Mouse (Mus musculus): ENCODE data around the gene Tbcel.

- no peak for TF ChIP-seq CTCF (IDR thresholded peaks at IDR 0.05)
- no peak for TF ChIP-seq POLR2A (IDR thresholded peaks at IDR 0.05; ENCODE audit: insufficient read depth, low read depth, low read length)
- TF ChIP-seq EP300 (IDR thresholded peaks at IDR 0.05; ENCODE audit: insufficient read depth, low read depth, low read length), result no peak
Observed at GRCm38 (mm10) chr9:42464181-42464580, 43.4 kb downstream of the Tbcel start.
